Mouse (Mus musculus) heart, embryonic 12.5 days (tissue): ENCODE results near the gene Aatf. TPM values are rescaled to one million over a fixed set of nuclear protein-coding genes. Genes with fewer than 3 reads are reported as not detected.

ENCODE experiments used
- ATAC-seq: fragments of 200-750 bp; cut with Nextera tagmentation; 2 replicates; pipeline ENCODE4 v1.8.0; 2017; ENCODE audit warnings: moderate TSS enrichment, moderate library complexity; ENCODE audit not compliant: insufficient number of reproducible peaks, low FRiP score
- H3K27ac ChIP-seq: fragments of 300-500 bp; sonication (generic); 2 replicates; pipeline ENCODE4 v1.5.1; 2016; ENCODE audit warnings: mild to moderate bottlenecking, moderate library complexity; ENCODE audit not compliant: poor library complexity, severe bottlenecking
- H3K27me3 ChIP-seq: fragments of 300-500 bp; sonication (generic); replicated peaks from 2 replicates; pipeline ENCODE4 v1.6.1; 2016; ENCODE audit warnings: mild to moderate bottlenecking, moderate library complexity
- H3K36me3 ChIP-seq: fragments of 300-500 bp; sonication (generic); 2 replicates; pipeline ENCODE4 v1.6.1; 2016; ENCODE audit warnings: mild to moderate bottlenecking, moderate library complexity
- H3K4me1 ChIP-seq: fragments of 300-500 bp; sonication (generic); replicated peaks from 2 replicates; pipeline ENCODE4 v1.6.1; 2016; ENCODE audit warnings: mild to moderate bottlenecking
- H3K4me2 ChIP-seq: fragments of 300-500 bp; sonication (generic); 2 replicates; pipeline ENCODE4 v1.6.1; 2016; ENCODE audit warnings: mild to moderate bottlenecking, moderate library complexity
- H3K4me3 ChIP-seq: fragments of 300-500 bp; sonication (generic); 2 replicates; pipeline ENCODE4 v1.5.1; 2016; ENCODE audit warnings: mild to moderate bottlenecking
- H3K9ac ChIP-seq: fragments of 300-500 bp; sonication (generic); 2 replicates; pipeline ENCODE4 v1.6.1; 2016; ENCODE audit warnings: mild to moderate bottlenecking, moderate library complexity
- H3K9me3 ChIP-seq: fragments of 300-500 bp; sonication (generic); replicated peaks from 2 replicates; pipeline ENCODE4 v1.6.1; 2016; ENCODE audit warnings: mild to moderate bottlenecking, moderate library complexity
- whole genome bisulfite sequencing: fragments of 180-500 bp; shearing (Covaris S2); methylation state at CpG from one replicate; pipeline ENCODE4 v1.1.7; 2016; 5-methylcytosine and 5-hydroxymethylcytosine counted together
- polyA plus RNA-seq: library from polyadenylated mRNA; unstranded; fragments of >200 nt; fragmentation: Nextera tagmentation; extraction: Ambion mirVana; gene quantifications from 2 replicates; pipeline ENCODE4 v1.2.1, GENCODE M21; 2016

The Aatf gene
- polyA plus RNA-seq, 1 experiment from 2014 or later = 28.6 TPM

DNA sequence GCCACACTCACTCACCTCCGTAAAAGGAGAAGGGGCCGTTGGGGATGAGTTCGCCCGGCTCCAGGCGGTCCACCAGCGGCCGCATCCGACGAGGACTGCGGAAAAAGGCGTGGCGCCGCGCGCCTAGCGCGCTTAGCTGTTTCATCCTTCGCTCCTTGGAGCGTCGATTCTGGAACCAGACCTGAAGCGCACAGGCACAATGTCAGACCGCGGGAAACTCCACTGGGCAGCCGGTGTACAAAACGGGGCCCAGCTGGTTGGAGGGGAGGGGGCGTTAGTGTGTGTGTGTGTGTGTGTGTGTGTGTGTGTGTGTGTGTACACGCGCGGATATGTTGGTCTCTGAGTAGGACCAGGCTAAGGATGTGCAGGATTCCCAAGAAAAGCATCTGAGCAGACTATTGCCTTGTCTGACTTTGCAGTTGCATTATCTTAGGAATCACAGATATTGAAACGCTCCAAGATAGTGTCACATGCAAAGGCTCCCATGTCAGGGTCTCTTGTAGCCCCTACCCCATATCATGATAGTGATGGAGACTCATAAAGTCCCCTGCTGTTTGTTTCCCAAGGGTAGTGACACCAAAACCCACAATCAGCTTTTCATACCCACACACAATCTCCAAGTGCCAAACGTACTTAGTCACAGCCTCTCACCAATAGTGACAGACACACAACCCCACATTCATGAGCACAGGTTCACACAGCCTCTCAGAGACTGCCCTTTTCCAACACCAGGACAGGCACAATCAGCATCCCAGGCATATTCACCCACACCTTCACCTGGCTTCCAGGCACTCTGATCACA lies 7.1 kb upstream of the Aatf start:
- Histone ChIP-seq H3K36me3 (no peaks in the 10 kb centered on the region), H3K27me3 (peaks cover 92% of the 10 kb centered on the region), H3K27ac (no peak overlapping the region), H3K4me1 (peaks cover 30% of the 10 kb centered on the region), H3K4me3 (0 out of 2 replicates have a peak overlapping the region, but pooled peaks have one; percentile 6), H3K4me2 (no peak overlapping the region), H3K9ac (no peak overlapping the region), H3K9me3 (no peaks in the 10 kb centered on the region)
- 9% methylated on average over 31 of the region's 31 CpGs for WGBS
- no peak for ATAC-seq

DNA sequence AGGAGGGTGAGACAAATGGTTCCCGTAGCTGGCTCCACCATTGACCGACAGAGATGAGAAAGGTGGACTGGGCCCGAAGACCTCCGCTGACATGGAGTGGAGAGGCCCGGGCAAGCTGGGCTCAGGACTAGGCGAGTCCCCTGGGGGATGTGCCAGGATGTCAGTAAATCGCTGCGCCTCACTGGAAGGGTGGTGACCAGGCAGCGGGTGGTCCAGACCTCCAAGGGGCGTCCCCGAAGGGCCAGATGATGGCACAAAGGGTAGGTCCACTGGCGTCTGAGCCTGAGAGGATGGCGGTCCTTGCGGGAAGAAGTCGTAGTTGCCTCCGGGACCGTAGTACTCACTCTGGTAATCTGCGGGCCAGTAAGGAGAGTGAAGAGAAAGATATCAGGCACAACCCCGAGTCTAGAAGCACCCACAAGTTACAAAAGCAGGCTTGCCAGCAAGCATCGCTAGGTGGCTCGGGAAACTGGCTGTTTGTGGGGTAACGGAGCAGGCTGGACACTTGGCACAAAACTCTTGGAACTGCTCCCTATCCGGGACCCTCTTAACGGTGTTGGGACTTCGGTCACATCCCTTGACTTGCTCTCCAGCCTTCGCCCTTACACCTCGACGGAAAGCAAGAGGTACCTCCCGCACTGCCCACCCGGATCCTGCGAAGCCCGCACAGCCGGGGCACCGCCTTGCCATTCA lies 6.4 kb upstream of the Aatf start:
- H3K27me3 ChIP-seq = peaks cover 92% of the 10 kb centered on the region
- no peaks in the 10 kb centered on the region for H3K36me3 ChIP-seq
- H3K4me3 ChIP-seq = 0 out of 2 replicates have a peak overlapping the region, but pooled peaks have one; percentile 6
- no peak overlapping the region for H3K27ac ChIP-seq
- no peaks in the 10 kb centered on the region for H3K9me3 ChIP-seq
- no peak overlapping the region for H3K9ac ChIP-seq
- H3K4me2 ChIP-seq = no peak overlapping the region
- H3K4me1 ChIP-seq = peaks cover 24% of the 10 kb centered on the region
- 28% methylated on average over 34 of the region's 34 CpGs for WGBS
- no peak for ATAC-seq

DNA sequence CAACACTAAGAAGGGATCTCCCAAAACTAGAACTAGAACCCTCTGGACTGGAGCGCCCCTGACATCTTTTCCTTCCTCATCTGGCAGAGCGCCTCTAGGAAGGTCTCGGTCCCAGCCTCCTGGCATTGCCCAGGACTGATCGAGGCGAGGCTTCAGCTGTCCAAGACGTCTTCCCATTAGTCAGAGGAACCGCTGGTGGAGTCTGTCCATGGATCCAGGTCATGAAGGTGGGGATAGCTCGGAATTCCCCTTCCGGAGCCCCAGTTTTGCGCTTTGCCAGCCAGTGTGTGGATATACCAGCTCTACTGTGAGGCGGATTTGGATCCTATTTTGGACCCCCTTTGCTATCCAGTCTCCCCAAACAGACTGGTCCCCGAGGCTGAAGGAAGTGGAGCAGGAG lies 5.7 kb upstream of the Aatf start:
- ATAC-seq = no peak
- WGBS = 53% methylated on average over 12 of the region's 12 CpGs
- no peak overlapping the region for H3K27ac ChIP-seq

DNA sequence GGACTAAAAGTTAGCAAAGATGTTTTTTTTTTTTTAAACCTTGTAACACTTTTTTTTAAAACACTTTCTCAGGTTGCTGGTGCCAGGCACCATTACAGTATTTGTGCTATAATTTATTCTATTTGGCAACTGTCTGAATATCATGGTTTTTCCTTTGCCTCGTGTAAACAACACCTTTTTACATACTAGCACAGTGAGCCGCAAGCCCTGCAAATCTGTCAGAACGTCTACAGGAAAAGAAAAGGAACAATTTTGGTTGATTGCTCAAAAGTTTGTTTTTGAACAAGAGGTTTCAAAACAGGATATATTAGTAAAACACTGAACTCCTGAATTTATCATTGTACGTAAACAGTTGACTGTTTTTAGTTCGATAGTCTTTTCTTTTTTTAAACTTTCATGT lies 4.9 kb upstream of the Aatf start:
- H3K27ac ChIP-seq = no peak overlapping the region
- no peak for ATAC-seq
- 67% methylated on average over 5 of the region's 5 CpGs for WGBS

More for the DNA sequence above, 5.7 kb upstream of the Aatf start:
- no peak overlapping the region for H3K9ac ChIP-seq
- H3K4me3 ChIP-seq = no peak overlapping the region
- no peaks in the 10 kb centered on the region for H3K36me3 ChIP-seq
- peaks cover 18% of the 10 kb centered on the region for H3K4me1 ChIP-seq
- peaks cover 89% of the 10 kb centered on the region for H3K27me3 ChIP-seq
- H3K4me2 ChIP-seq = no peak overlapping the region
- H3K9me3 ChIP-seq = no peaks in the 10 kb centered on the region

DNA sequence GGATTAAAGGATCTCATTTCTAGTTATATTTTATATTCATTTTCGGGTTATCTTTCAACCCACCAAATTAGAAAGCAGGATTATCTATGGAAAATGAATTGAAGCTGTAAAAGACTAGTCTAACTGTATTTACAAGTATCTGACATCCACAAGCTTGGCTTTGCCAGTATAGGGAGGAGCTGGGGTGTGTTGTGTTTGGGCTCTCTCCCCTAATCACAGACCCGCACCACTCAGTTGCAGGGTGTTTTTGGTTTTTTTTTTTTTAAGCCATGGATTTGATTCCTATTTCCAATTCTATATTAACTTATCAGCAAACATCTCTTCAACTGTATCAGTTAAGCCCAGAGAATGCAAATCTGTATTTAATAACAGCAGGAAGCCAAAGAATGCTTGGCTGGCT lies 4.1 kb upstream of the Aatf start:
- Histone ChIP-seq H3K9me3 (no peaks in the 10 kb centered on the region), H3K27me3 (peaks cover 72% of the 10 kb centered on the region), H3K4me2 (no peak overlapping the region), H3K27ac (no peak overlapping the region), H3K4me1 (peaks cover 8% of the 10 kb centered on the region), H3K4me3 (no peak overlapping the region), H3K9ac (no peak overlapping the region), H3K36me3 (no peaks in the 10 kb centered on the region)
- no peak for ATAC-seq
- 43% methylated on average over 2 of the region's 2 CpGs for WGBS

More for the DNA sequence above, 4.9 kb upstream of the Aatf start:
- Histone ChIP-seq H3K27me3 (peaks cover 81% of the 10 kb centered on the region), H3K9me3 (no peaks in the 10 kb centered on the region), H3K4me2 (no peak overlapping the region), H3K4me3 (no peak overlapping the region), H3K4me1 (peaks cover 10% of the 10 kb centered on the region), H3K36me3 (no peaks in the 10 kb centered on the region), H3K9ac (no peak overlapping the region)

DNA sequence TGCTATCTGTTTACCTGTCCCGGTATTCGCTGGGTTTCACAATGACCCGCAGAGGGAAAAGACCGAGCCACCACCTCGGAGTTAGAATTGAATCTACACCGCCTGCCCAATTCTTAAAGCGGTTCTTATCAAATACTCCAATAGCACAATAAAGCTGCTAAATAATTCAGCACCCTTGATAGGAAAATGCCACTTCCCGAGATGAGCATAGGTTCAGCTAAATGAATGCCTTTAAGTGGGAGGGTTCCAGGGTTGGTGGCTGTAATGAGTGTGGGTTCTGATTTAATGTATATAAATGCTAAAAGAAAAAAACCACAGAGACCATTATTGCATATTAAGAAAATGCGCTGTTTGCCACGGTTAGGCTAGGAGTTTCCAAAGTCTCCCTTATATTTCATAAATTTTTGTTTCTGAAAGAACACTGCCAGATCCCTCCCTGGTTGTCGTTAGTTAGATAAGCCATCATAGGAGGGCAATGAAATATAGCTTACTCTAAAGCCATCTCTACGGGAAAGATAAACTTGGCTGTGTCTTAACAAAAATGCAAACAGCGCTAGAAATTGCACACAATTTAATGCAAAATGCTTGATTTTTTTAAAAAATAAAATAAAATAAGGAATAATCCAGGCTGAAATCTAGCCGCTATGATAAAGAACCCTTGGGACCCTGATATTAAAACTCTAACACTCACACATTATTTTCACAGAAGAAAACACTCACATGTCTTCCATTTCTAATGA lies 3.3 kb upstream of the Aatf start:
- H3K36me3 ChIP-seq = no peaks in the 10 kb centered on the region
- ATAC-seq = no peak
- no peak overlapping the region for H3K4me3 ChIP-seq
- WGBS = 14% methylated on average over 14 of the region's 14 CpGs
- no peak overlapping the region for H3K4me2 ChIP-seq
- H3K4me1 ChIP-seq = peaks cover 12% of the 10 kb centered on the region
- no peak overlapping the region for H3K27ac ChIP-seq
- H3K9ac ChIP-seq = no peak overlapping the region
- peaks cover 65% of the 10 kb centered on the region for H3K27me3 ChIP-seq
- H3K9me3 ChIP-seq = no peaks in the 10 kb centered on the region

DNA sequence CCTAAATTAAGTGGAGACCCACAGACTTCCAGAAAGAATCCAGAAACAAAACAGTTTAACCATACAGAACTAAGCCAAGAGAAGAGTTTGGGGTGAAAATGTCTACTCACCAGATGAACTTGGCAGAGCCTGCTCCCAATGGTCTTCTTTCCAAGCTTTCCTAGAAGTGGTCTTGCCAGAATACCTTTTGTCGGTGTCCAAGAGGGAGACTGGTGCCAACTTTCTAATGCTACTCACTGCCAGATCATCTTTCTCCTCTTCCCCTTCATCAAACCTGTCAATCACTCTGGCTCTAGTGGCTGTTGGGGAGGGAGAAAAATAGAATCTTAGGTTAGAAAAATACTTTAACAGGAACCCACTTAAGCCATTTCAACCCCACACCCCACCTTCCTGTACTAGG lies 1.3 kb downstream of the Aatf start:
- no peaks in the 10 kb centered on the region for H3K9me3 ChIP-seq
- H3K36me3 ChIP-seq = peaks cover 27% of the 10 kb centered on the region
- WGBS = 82% methylated on average over 1 of the region's 1 CpGs
- no peak overlapping the region for H3K27ac ChIP-seq
- H3K4me3 ChIP-seq = no peak overlapping the region
- peaks cover 9% of the 10 kb centered on the region for H3K4me1 ChIP-seq
- ATAC-seq = no peak
- H3K4me2 ChIP-seq = no peak overlapping the region
- no peak overlapping the region for H3K9ac ChIP-seq
- peaks cover 25% of the 10 kb centered on the region for H3K27me3 ChIP-seq

DNA sequence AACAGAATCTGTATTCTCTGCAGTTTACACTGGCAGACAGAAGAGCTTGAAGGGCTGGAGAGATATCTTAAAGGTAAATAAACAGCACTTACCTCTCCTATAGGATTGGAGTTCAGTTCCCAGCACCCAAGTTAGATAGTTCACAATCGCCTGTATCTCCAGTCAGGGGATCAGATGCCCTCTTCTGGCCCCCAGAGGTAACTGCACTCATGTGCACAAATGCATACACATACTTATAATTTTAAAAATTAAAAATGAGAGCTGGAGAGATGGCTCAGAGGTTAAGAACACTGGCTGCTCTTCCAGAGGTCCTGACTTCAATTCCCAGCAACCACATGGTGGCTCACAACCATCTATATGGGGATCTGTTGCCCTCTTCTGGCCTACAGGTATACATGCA lies 9.0 kb downstream of the Aatf start:
- Histone ChIP-seq H3K9ac (no peak overlapping the region), H3K4me2 (no peak overlapping the region), H3K27ac (no peak overlapping the region), H3K27me3 (no peaks in the 10 kb centered on the region), H3K4me3 (no peak overlapping the region), H3K36me3 (peaks cover 44% of the 10 kb centered on the region), H3K9me3 (peaks cover 3% of the 10 kb centered on the region; the same call in 1 of the 2 replicates), H3K4me1 (no peaks in the 10 kb centered on the region)
- WGBS = 91% methylated on average over 1 of the region's 1 CpGs
- no peak for ATAC-seq

DNA sequence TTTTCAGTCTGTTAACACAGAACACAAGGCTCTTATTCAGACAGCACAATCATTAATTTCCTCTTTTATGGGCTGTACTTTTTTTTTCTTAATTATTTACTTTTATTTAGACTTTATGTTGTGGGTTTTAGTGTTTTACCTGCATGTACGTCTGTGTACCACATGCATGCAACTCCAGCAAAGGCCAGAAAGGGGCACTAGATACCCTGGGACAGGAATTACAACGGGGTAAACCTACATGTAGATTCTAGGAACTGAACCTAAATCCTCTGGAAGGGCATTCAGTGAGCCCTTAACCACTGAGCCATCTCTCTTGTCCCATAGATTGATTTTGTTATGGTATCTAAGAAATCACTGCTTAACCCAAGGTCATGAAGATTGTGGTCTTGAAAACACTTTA lies 15.4 kb downstream of the Aatf start:
- 78% methylated on average over 2 of the region's 2 CpGs for WGBS
- Histone ChIP-seq H3K4me3 (no peak overlapping the region), H3K27me3 (no peaks in the 10 kb centered on the region), H3K9ac (no peak overlapping the region), H3K4me1 (no peaks in the 10 kb centered on the region), H3K27ac (no peak overlapping the region), H3K36me3 (peaks cover 22% of the 10 kb centered on the region), H3K4me2 (no peak overlapping the region), H3K9me3 (no peaks in the 10 kb centered on the region)
- ATAC-seq = no peak

DNA sequence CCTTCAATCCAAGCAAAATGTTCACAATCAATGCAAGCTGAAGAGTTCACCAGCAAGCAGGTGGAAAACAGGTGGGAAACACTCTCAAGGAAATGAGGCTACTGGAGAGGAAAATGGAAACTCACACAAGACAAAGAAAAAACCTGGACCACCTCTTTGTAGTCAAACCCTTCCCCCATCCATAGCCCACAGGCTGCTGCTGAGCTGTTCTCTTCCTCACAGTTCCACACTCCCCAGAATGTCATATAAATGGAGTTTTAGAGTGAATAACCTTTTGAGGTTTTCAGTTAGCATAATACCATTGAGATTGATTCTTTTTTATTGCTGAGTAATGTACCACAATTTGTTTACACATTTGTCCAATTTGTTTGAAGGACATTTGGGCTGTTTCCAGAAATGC lies 16.4 kb downstream of the Aatf start:
- Histone ChIP-seq H3K9ac (no peak overlapping the region), H3K9me3 (no peaks in the 10 kb centered on the region), H3K4me3 (no peak overlapping the region), H3K4me2 (no peak overlapping the region), H3K4me1 (no peaks in the 10 kb centered on the region), H3K27me3 (no peaks in the 10 kb centered on the region), H3K27ac (no peak overlapping the region), H3K36me3 (peaks cover 23% of the 10 kb centered on the region)
- ATAC-seq = no peak

DNA sequence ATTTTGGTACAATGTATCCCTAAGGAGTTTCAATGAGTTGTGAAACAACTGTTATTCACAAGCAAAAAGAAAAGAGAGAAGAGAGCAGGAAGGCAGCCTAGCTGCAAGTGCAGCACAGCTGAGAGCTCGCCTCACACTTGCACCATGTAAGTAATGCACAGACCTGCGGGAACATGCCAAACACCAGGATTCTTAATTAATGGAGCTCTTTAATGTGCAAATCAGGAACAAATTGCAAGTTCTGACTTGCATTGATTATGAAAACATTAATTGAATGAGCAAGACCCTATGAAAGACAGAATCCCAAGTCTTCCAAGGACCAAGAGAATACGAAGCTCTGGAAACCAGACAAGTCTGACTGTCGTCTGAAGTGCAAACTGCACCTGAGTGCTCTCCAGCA lies 17.5 kb downstream of the Aatf start:
- H3K27me3 ChIP-seq = no peaks in the 10 kb centered on the region
- no peak overlapping the region for H3K4me2 ChIP-seq
- H3K27ac ChIP-seq = no peak overlapping the region
- H3K9me3 ChIP-seq = no peaks in the 10 kb centered on the region
- no peaks in the 10 kb centered on the region for H3K4me1 ChIP-seq
- no peak overlapping the region for H3K9ac ChIP-seq
- peaks cover 30% of the 10 kb centered on the region for H3K36me3 ChIP-seq
- no peak overlapping the region for H3K4me3 ChIP-seq
- 86% methylated on average over 4 of the region's 4 CpGs for WGBS
- ATAC-seq = no peak
